Mouse (Mus musculus) thymus, postnatal 0 days (tissue): Measurements from ENCODE around the gene Fgf11. TPM values are rescaled to one million over a fixed set of nuclear protein-coding genes. Genes with fewer than 3 reads are reported as not detected.

Experiments
- DNase-seq: peaks from one replicate; pipeline ENCODE4 v3.0.0-alpha.2; 2015; ENCODE audit warnings: low spot score
- polyA plus RNA-seq: library from polyadenylated mRNA; unstranded; fragments of >200 nt; fragmentation: Nextera tagmentation; extraction: Ambion mirVana; gene quantifications from 2 replicates; pipeline ENCODE4 v1.2.1, GENCODE M21; 2015

Gene Fgf11
- polyA plus RNA-seq, 1 experiment from 2014 or later: 0.65 TPM

GRCm38 (mm10) chr11:69784793-69785272 lies 16.8 kb downstream of the Fgf11 start:
- DNase-seq: no peak

GRCm38 (mm10) chr11:69781828-69782227 lies 19.8 kb downstream of the Fgf11 start:
- no peak for DNase-seq

- DNase-seq: no peak
Measured at GRCm38 (mm10) chr11:69778985-69779384, 22.7 kb downstream of the Fgf11 start.

GRCm38 (mm10) chr11:69778258-69778982 lies 23.2 kb downstream of the Fgf11 start:
- no peak for DNase-seq

- no peak for DNase-seq
Measured at GRCm38 (mm10) chr11:69777504-69778257, 24.0 kb downstream of the Fgf11 start.

- DNase-seq: no peak
Measured at GRCm38 (mm10) chr11:69776488-69776887, 25.2 kb downstream of the Fgf11 start.

GRCm38 (mm10) chr11:69775716-69776115 lies 25.9 kb downstream of the Fgf11 start:
- no peak for DNase-seq

- no peak for DNase-seq
Measured at GRCm38 (mm10) chr11:69774961-69775360, 26.7 kb downstream of the Fgf11 start.

- no peak for DNase-seq
Measured at GRCm38 (mm10) chr11:69767625-69767909, 34.1 kb downstream of the Fgf11 start.

- DNase-seq: no peak
Measured at GRCm38 (mm10) chr11:69766872-69767624, 34.6 kb downstream of the Fgf11 start.

GRCm38 (mm10) chr11:69766126-69766609 lies 35.5 kb downstream of the Fgf11 start:
- peak; percentile 86 for DNase-seq

- DNase-seq: peak; percentile 53
Measured at GRCm38 (mm10) chr11:69765221-69766125, 36.2 kb downstream of the Fgf11 start, which contains the start of gene Zbtb4. Zbtb4 (plus strand) TSS chr11:69765912.

- no peak for DNase-seq
Measured at GRCm38 (mm10) chr11:69763551-69763950, 38.1 kb downstream of the Fgf11 start.

- peak; percentile 37 for DNase-seq
Measured at GRCm38 (mm10) chr11:69761868-69762267, 39.8 kb downstream of the Fgf11 start, which contains the start of gene Slc35g3. Slc35g3 (minus strand) TSS chr11:69761968.

GRCm38 (mm10) chr11:69760901-69761200 lies 40.8 kb downstream of the Fgf11 start:
- DNase-seq: no peak

GRCm38 (mm10) chr11:69760160-69760900 lies 41.3 kb downstream of the Fgf11 start:
- DNase-seq: no peak

- DNase-seq: peak; percentile 93
Measured at GRCm38 (mm10) chr11:69758971-69759721, 42.5 kb downstream of the Fgf11 start.

- DNase-seq: peak; percentile 99
Measured at GRCm38 (mm10) chr11:69758478-69758970, 43.1 kb downstream of the Fgf11 start, which contains the start of gene Polr2a. Polr2a (minus strand) TSS chr11:69758637.

GRCm38 (mm10) chr11:69758090-69758456 lies 43.6 kb downstream of the Fgf11 start:
- peak; percentile 94 for DNase-seq
